10 mouse cellular contexts compared by ENCODE assay signal in genomic region chr12:101818246-101818607, GRCm38 (mm10). TPM values are rescaled to one million over a fixed set of nuclear protein-coding genes. Genes with fewer than 3 reads are reported as not detected.
DNase-seq lines count a peak whose midpoint lies in the region; ATAC-seq and TF ChIP-seq lines count a peak whose summit lies in the region.
"Had no signal": no experiment of that assay in that cellular context is flagged by ENCODE, and none has a peak within 500 bp of the region (broad histone marks: within the 10 kb centered on the region; RNA-seq: fewer than 3 reads in every experiment).

No protein-coding gene starts in this region.

- intact Hi-C loops in gastrocnemius, postnatal 14 days (cut with DNase I; ENCODE audit: low total_unique reads): no loop called here
- intact Hi-C loops in gastrocnemius, postnatal 36 days (cut with DNase I): no loop called here

- 0 out of 2 replicates have a peak, but pooled peaks cover 6% of the 10 kb centered on the region for H3K4me1 ChIP-seq in heart, postnatal 0 days (ENCODE audit: control insufficient read depth, insufficient read depth)
- peaks cover 8% of the 10 kb centered on the region; the same call in 1 of the 2 replicates for H3K4me1 ChIP-seq in brown adipose tissue, adult 24 weeks (ENCODE audit: control insufficient read depth, insufficient read depth, insufficient read length, low read length)
- peaks cover 8% of the 10 kb centered on the region for H3K4me1 ChIP-seq in hindbrain, embryonic 12.5 days
- peaks cover 6% of the 10 kb centered on the region; the same call in 1 of the 2 replicates for H3K4me1 ChIP-seq in midbrain, embryonic 11.5 days (ENCODE audit: control insufficient read depth, insufficient read depth, low read length)

- peak overlapping the region; percentile 55 for H3K4me3 ChIP-seq in heart, postnatal 0 days (ENCODE audit: low read depth, low read length)
- peak overlapping the region; percentile 62 for H3K4me3 ChIP-seq in brown adipose tissue, adult 24 weeks (ENCODE audit: insufficient read depth, low read depth, low read length)
- peak overlapping the region; percentile 44 for H3K4me3 ChIP-seq in hindbrain, embryonic 12.5 days
- H3K4me3 ChIP-seq in midbrain, embryonic 11.5 days (ENCODE audit: low read depth, low read length): peak overlapping the region; percentile 45; the same call in 1 of the 2 replicates

- H3K27ac ChIP-seq in heart, postnatal 0 days (ENCODE audit: low read depth): peak overlapping the region; percentile 27; the same call in 1 of the 2 replicates
- H3K27ac ChIP-seq in brown adipose tissue, adult 24 weeks (replicated peaks; ENCODE audit: low read depth, low read length): peak overlapping the region; percentile 22; the same call in 1 of the 2 replicates
- no peak overlapping the region for H3K27ac ChIP-seq in hindbrain, embryonic 12.5 days
- H3K27ac ChIP-seq in midbrain, embryonic 11.5 days (ENCODE audit: low read depth, low read length): no peak overlapping the region

- DNase-seq in heart, postnatal 0 days (ENCODE audit: low spot score): no peak
- no peak for DNase-seq in heart, adult 8-10 months (ENCODE audit: low spot score)
- peak; percentile 89 for DNase-seq in midbrain, embryonic 11.5 days (ENCODE audit: low spot score, missing footprints)
- no peak for DNase-seq in gastrocnemius, postnatal 14 days
- no peak for DNase-seq in gastrocnemius, postnatal 36 days
- DNase-seq in left cerebral cortex, adult 18-20 months (ENCODE audit: low spot score in 2 of 2): no peak

- H3K9ac ChIP-seq in heart, postnatal 0 days (replicated peaks; ENCODE audit: low read depth, low read length): 0 out of 2 replicates have a peak overlapping the region, but pooled peaks have one; percentile 48
- no peak overlapping the region for H3K9ac ChIP-seq in hindbrain, embryonic 12.5 days
- no peak overlapping the region; the same call in 1 of the 2 replicates for H3K9ac ChIP-seq in midbrain, embryonic 11.5 days (ENCODE audit: low read length)

- TF ChIP-seq EP300 in heart, postnatal 0 days (IDR thresholded peaks at IDR 0.05; ENCODE audit: low read depth): no peak

- H3K36me3 ChIP-seq in heart, postnatal 0 days (replicated peaks; ENCODE audit: control insufficient read depth, insufficient read depth, low read length): no peaks in the 10 kb centered on the region
- H3K36me3 ChIP-seq in hindbrain, embryonic 12.5 days: no peaks in the 10 kb centered on the region
- no peaks in the 10 kb centered on the region for H3K36me3 ChIP-seq in midbrain, embryonic 11.5 days (ENCODE audit: control insufficient read depth, insufficient read depth, low read length)

- H3K27me3 ChIP-seq in heart, postnatal 0 days (ENCODE audit: control insufficient read depth, insufficient read depth, low read length): peaks cover 4% of the 10 kb centered on the region; the same call in 1 of the 2 replicates
- H3K27me3 ChIP-seq in hindbrain, embryonic 12.5 days: peaks cover 28% of the 10 kb centered on the region
- peaks cover 4% of the 10 kb centered on the region; the same call in 1 of the 2 replicates for H3K27me3 ChIP-seq in midbrain, embryonic 11.5 days (ENCODE audit: control insufficient read depth, insufficient read depth, low read length)

- WGBS in heart, postnatal 0 days: 27% methylated on average over 11 of the region's 11 CpGs
- WGBS in hindbrain, embryonic 12.5 days: 32% methylated on average over 11 of the region's 11 CpGs
- WGBS in midbrain, embryonic 11.5 days: 40% methylated on average over 11 of the region's 11 CpGs

- no peak for ATAC-seq in heart, postnatal 0 days (ENCODE audit: insufficient read depth, low read depth)
- no peak for ATAC-seq in hindbrain, embryonic 12.5 days (ENCODE audit: low FRiP score)
- no peak for ATAC-seq in midbrain, embryonic 11.5 days (ENCODE audit: low FRiP score)

- H3K9me3 ChIP-seq in heart, postnatal 0 days (replicated peaks; ENCODE audit: control insufficient read depth, low read length): no peaks in the 10 kb centered on the region
- H3K9me3 ChIP-seq in hindbrain, embryonic 12.5 days (replicated peaks): no peaks in the 10 kb centered on the region
- no peaks in the 10 kb centered on the region for H3K9me3 ChIP-seq in midbrain, embryonic 11.5 days (ENCODE audit: control insufficient read depth, low read length)

- no peak for TF ChIP-seq CTCF in heart, postnatal 0 days (IDR thresholded peaks at IDR 0.05; ENCODE audit: low read depth)

- H3K4me2 ChIP-seq in heart, postnatal 0 days (ENCODE audit: low read depth, low read length): peak overlapping the region; percentile 74
- H3K4me2 ChIP-seq in hindbrain, embryonic 12.5 days (replicated peaks): peak overlapping the region; percentile 86
- peak overlapping the region; percentile 92 for H3K4me2 ChIP-seq in midbrain, embryonic 11.5 days

RNA-seq across cellular contexts. Expression of gene Fbln5, which starts 0.6 kb away (rescaled TPM):
- total RNA-seq in heart, postnatal 0 days (2014; rRNA removed; ENCODE audit: low replicate concordance): 35.9 and 38.4 TPM in 2 replicates
- polyA plus RNA-seq in heart, postnatal 0 days (2015; fragmentation: Nextera tagmentation; extraction: Ambion mirVana): 56.0 and 61.6 TPM in 2 replicates
- total RNA-seq in heart, adult 8-10 months (2022): 10 to 100 TPM; 19.1 to 22.8 (median 20.8) TPM
- 11.5 and 12.5 TPM in 2 replicates for polyA plus RNA-seq in brown adipose tissue, adult 24 weeks (2012; ENCODE audit: insufficient read depth, insufficient read length, missing spikeins)
- 24.4 and 30.6 TPM in 2 replicates for polyA plus RNA-seq in hindbrain, embryonic 12.5 days (2016; fragmentation: Nextera tagmentation; extraction: Ambion mirVana)
- polyA plus RNA-seq in midbrain, embryonic 11.5 days (2014; fragmentation: Nextera tagmentation; extraction: Ambion mirVana): 14.5 and 17.2 TPM in 2 replicates
- 10 to 100 TPM; 34.2 to 39.6 TPM for total RNA-seq in gastrocnemius, postnatal 14 days (2021)
- total RNA-seq in gastrocnemius, postnatal 36 days (2021): 10 to 100 TPM; 15.2 to 16.0 TPM
- total RNA-seq in left cerebral cortex, adult 18-20 months (2021): 1 to 10 TPM; 6.9 to 7.1 TPM
- total RNA-seq: MEL had no signal
- polyA plus RNA-seq: erythroblast, embryonic 14.5 days had no signal

Comparison
In these comparisons a context has a peak if more than half of its experiments do, and no peak if none do; other contexts are left out.
1. H3K27ac ChIP-seq: peak in heart, postnatal 0 days (single experiment) and brown adipose tissue, adult 24 weeks (single experiment); none in hindbrain, embryonic 12.5 days (single experiment) and midbrain, embryonic 11.5 days (single experiment).
2. Peak in every context shown above with its lines, with median percentiles within 50 percentile points of each other: H3K4me2 ChIP-seq and H3K4me3 ChIP-seq.